Mouse (Mus musculus): ENCODE results near the gene Lpin3.

- TF ChIP-seq TAL1 (IDR thresholded peaks at IDR 0.05; ENCODE audit: low read length) (no peak), GATA1 (IDR thresholded peaks at IDR 0.05; ENCODE audit: low read length) (no peak)
These were observed 28.1 kb downstream of the Lpin3 start for GRCm38 (mm10) chr2:160908607-160909006.

Data from erythroblast, embryonic 14.5 days (primary cell).